Comparison of ENCODE assay signal across 15 mouse cellular contexts in the genomic region with DNA sequence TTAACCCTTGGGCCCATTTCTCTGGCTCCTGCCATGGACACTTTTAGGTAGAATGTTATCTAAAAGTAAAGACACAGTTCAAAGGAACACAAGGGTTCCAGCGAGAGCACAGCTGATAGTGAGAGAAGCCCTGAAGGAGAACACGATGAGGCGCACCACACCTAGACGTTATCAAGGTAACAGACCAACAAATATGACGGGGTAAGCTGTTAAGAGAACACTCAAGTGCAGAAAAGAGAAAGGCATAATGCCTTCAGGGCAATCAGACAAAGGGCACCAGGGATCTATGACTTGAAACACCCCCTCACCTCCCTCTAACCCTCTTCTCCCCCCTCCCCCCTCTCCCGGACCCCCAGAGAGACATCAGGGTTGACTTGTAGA. TPM values are rescaled to one million over a fixed set of nuclear protein-coding genes. Genes with fewer than 3 reads are reported as not detected.
"Had no signal": no experiment of that assay in that cellular context is flagged by ENCODE, and none has a peak within 500 bp of the region (broad histone marks: within the 10 kb centered on the region; RNA-seq: fewer than 3 reads in every experiment).

No protein-coding gene starts in this region.

- H3K4me3 ChIP-seq: kidney, embryonic 15.5 days; limb, embryonic 13.5 days; midbrain, embryonic 12.5 days; stomach, embryonic 15.5 days had no signal

- H3K9me3 ChIP-seq: kidney, embryonic 15.5 days; limb, embryonic 13.5 days; midbrain, embryonic 12.5 days; stomach, embryonic 15.5 days had no signal

- H3K27ac ChIP-seq: kidney, embryonic 15.5 days; limb, embryonic 13.5 days; stomach, embryonic 15.5 days had no signal

- H3K9ac ChIP-seq: kidney, embryonic 15.5 days; limb, embryonic 13.5 days; midbrain, embryonic 12.5 days; stomach, embryonic 15.5 days had no signal

- H3K4me1 ChIP-seq: kidney, embryonic 15.5 days; stomach, embryonic 15.5 days had no signal

- H3K4me2 ChIP-seq: kidney, embryonic 15.5 days; limb, embryonic 13.5 days; midbrain, embryonic 12.5 days; stomach, embryonic 15.5 days had no signal

- H3K27me3 ChIP-seq: kidney, embryonic 15.5 days; limb, embryonic 13.5 days; midbrain, embryonic 12.5 days; stomach, embryonic 15.5 days had no signal

- DNase-seq: kidney, adult 2 months; kidney, postnatal 14 days; lung, adult 18-20 months; lung, postnatal 36 days; retina, postnatal 1 day; thymus, adult 2 months; thymus, postnatal 25 days had no signal

- ATAC-seq: intestine, embryonic 16.5 days had no signal

RNA-seq across cellular contexts. Expression of gene Epha8, which starts 58.9 kb away (rescaled TPM):
- total RNA-seq: liver, adult 2 months; megakaryocyte progenitor cell, adult 5-6 weeks had no signal
- polyA plus RNA-seq: liver, adult 2 months; lung, embryonic 16.5 days had no signal
